Mouse (Mus musculus) activated CD4-positive, CD25-positive, alpha-beta regulatory T cell (primary cell): ENCODE results near the gene Hps4. TPM values are rescaled to one million over a fixed set of nuclear protein-coding genes. Genes with fewer than 3 reads are reported as not detected.

Source experiments
- polyA plus RNA-seq, 2 experiments: library from polyadenylated mRNA; unstranded; fragments of 100-300 nt; shearing (Covaris generic); gene quantifications; one replicate each; pipeline ENCODE4 v1.2.1; 2017

Gene Hps4
- 10 to 100 TPM; 14.3 to 20.8 TPM for polyA plus RNA-seq

DNA sequence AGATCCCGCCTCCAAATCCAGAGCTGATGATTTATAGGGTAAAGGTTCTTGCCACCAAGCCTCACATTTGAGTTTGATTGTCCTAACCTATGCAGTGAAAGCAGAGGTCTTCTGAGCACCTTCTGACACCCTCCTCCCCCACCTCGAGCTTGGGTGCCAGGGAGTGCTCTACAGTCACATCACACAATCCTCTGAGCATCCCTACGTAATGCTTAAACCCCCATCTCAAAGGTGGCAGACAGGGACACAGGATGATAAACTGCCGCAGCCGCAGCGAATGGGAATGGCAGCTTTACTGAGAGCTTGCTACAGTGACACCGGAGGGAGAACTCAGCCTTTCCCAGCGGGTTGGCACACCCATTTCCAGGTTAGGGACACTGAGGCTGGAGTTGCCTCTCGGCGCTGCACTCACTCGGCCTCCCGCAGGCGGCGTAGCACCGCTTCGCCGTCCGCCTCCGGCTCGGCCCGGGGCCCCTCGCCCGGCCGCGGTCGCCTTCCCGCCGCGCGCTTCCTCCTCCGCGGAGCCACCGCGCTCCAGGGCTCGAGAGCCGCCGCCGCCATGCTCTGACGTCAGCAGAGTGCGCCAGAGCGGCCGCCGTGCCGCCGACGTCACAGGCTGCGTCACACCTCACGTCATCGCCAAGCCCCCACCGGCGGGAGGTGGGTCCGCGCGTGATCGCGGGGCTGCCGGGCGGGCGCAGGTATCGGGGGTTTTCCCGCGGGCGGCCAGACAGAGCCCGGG lies at the start of gene Hps4, which contains the start of gene Srrd:
TSS of gene Hps4 (plus strand) at position 621 of the 742 bp plus-strand sequence.
TSS of gene Srrd (minus strand) at position 578 of the 742 bp plus-strand sequence.

DNA sequence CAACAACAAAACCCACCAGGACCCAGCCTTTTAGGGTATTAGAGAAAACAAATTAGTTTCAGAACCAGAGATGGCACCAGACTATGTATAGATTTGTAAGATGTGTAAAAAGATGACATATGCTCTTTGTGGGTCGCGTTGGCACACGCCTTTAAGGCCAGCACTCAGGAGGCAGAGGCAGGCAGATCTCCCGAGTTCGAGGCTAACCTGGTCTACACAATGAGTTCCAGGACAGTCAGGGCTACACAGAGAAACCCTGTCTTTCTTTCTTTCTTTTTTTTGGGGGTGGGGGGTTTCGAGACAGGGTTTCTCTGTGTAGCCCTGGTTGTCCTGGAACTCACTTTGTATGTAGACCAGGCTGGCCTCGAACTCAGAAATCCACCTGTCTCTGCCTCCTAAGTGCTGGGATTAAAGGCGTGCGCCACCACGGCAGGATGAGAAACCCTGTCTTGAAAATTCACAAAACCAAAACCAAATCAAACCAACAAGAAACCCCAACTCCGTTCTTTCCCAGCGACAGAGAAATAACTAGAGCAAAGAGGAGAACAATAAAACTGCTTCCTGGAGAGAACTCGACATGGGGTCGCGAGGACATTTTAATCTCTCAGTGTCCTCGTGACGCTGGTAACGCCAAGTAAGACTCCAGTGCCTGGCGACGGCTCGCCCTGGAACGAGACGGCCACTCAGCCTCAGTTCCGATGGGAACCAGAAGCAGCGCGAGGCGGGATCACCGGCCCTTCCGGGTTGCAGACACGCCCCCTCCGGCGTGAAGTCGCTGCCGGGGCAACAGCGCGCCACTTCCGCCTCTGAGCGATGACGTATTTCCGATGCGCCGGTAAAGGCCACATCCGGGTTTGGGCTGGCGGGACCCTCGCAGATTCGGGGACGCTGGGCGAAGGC lies 17.1 kb upstream of the Hps4 start, which contains the start of gene Tfip11:
TSS of gene Tfip11 (plus strand) at position 813 of the 900 bp plus-strand sequence.

GRCm38 (mm10) chr5:112355910-112356309 lies 13.0 kb downstream of the Hps4 start, which contains the start of gene Gm6583:
Gm6583 (minus strand) TSS chr5:112356033.

DNA sequence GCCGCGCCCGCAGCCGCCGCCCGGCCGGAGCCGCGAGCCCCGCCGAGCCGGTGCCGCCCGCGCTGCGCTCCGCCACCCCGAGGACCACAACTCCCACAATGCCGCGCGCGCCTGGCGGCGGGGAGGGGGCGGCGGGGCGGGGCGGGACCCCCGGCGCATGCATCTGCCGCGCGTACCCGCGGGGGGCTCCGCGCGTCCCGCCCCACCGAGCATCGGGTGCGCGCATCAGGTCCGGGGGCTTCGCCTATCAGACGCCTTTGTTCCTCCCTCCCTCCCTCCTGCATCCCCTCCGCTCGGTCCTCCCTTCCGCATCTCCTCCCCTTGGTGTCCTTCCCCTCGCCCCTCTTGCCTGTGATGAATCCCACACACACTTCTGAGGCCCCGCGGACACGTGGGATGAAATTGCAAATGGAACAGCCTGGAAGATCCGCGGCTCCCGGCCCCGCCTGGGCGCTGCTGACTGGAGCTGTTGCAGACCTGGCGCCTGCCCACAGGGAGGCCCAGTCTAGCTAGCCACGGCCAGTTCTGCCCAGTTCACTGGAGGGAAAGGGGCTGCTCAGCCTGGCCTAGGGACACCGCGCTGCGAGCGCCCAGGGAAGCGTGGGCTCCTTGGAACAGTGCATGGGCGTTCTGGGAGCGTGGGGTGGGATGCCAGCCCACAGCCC lies 52.0 kb downstream of the Hps4 start, which contains the start of gene Asphd2:
TSS of gene Asphd2 (minus strand) at position 88 of the 665 bp plus-strand sequence.

Other genes starting within 250 kb of the Hps4 start
- under 1 TPM in 1 of 2 experiments, not detected in 1; 0.58 TPM for gene Cryba4, start 90.6 kb upstream of the Hps4 start, polyA plus RNA-seq
- gene Crybb1, start 87.3 kb upstream of the Hps4 start, polyA plus RNA-seq, result under 1 TPM in 1 of 2 experiments, not detected in 1; 0.61 TPM
- gene Tpst2, start 66.4 kb upstream of the Hps4 start, polyA plus RNA-seq, result 100 to 1,000 TPM; 131 to 232 TPM
- 10 to 100 TPM; 23.5 to 33.6 TPM for gene Tfip11, start 16.7 kb upstream of the Hps4 start, polyA plus RNA-seq
- gene Srrd, start within 50 bp of the Hps4 start, polyA plus RNA-seq, result 10 to 100 TPM; 36.7 to 38.1 TPM
- gene Gm6583, start 12.9 kb downstream of the Hps4 start, polyA plus RNA-seq, result under 1 TPM in 1 of 2 experiments, not detected in 1; 0.17 TPM
- 1 to 10 TPM in 1 of 2 experiments, under 1 TPM in 1; 0.33 to 1.6 TPM for gene Asphd2, start 51.8 kb downstream of the Hps4 start, polyA plus RNA-seq
- gene Gm6588, start 106.3 kb downstream of the Hps4 start, polyA plus RNA-seq, result under 1 TPM in 1 of 2 experiments, not detected in 1; 0.29 TPM
- gene Sez6l, start 234.1 kb downstream of the Hps4 start, polyA plus RNA-seq, result not detected